Mouse (Mus musculus) frontal cortex, postnatal 25 days (tissue): Measurements from ENCODE around the gene Tinag.
"Not testable (repeated sequence)": the region's sequence is repeated elsewhere in the genome, so short reads cannot be mapped to it uniquely, and the experiment has no call there.

ENCODE experiments used
- DNase-seq, 2 experiments: peaks; one replicate each; pipeline ENCODE4 v3.0.0; 2022; ENCODE audit warnings: low spot score in 2 of 2

The Tinag gene

DNA sequence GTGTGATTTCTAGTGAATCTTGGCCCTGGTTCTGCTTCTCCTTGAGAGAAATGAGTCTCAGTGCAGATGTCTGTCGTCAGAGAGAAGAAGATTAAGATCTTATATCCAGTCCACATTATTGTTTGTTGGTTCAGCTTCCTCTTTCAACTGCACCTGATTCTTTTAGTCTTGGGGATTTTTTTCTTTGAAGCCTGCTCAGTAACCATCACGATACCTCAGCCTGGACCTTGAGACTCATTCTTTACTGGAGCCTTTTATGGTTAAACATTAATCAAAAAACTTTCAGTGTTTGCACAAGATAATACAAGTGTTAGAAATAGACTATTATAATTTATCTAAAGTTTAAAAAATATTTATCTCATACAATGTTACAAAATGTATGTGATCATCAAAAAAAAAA lies at the start of gene Tinag:
Gene Tinag (minus strand): TSS at position 210 of the 400 bp plus-strand sequence.
- DNase-seq, result no peak

DNA sequence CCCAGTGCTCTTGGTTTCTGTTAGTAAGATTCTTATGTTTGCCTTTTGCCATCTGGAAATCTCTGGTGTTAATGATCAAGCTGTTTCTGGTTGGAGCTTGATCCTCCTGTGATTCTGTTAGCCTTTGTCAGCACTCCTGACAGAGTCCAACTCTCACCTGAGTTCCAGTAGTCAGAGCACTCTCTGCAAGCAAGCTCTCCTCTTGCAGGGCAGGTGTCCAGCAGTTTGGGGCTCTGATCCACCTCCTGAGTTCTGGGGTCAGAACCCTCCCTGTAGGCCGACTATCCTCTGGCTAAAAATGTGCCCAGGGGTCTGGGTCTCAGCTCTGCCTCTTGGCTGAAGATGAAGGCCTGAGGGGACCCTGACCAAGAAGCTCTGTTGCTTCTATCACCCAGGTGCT lies 37.6 kb upstream of the Tinag start:
- DNase-seq, result not testable (repeated sequence)

GRCm38 (mm10) chr9:77071676-77072075 lies 26.1 kb upstream of the Tinag start:
- no peak for DNase-seq

DNA sequence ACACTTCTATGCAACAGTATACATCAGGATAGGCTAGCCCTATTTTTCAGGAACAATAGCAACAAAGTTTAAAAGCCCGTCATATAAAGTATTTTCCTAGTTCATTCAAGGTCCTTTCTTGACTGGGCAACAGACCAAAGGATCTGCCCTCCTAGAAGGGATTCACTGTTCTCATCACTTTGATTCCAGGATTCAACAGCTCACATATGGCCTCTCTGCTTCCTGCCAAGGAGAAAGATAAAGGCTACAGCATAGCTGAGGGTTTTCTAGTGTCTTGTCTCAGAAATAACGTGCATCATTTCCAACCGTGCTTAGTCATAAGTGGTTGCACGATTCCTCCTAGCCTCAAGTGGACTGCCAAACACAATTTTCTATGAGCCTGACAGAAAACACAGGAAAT lies 11.0 kb upstream of the Tinag start:
- no peak for DNase-seq

GRCm38 (mm10) chr9:77054426-77055193 lies 9.0 kb upstream of the Tinag start:
- no peak for DNase-seq

- DNase-seq, result no peak
Measured at GRCm38 (mm10) chr9:77051406-77051805, 5.8 kb upstream of the Tinag start.

- no peak for DNase-seq
Measured at GRCm38 (mm10) chr9:77049669-77050068, 4.1 kb upstream of the Tinag start.

GRCm38 (mm10) chr9:77046067-77046715 lies 597 bp upstream of the Tinag start:
- DNase-seq, result no peak

- DNase-seq, result no peak
Measured at GRCm38 (mm10) chr9:77035361-77035760, 10.2 kb downstream of the Tinag start.

DNA sequence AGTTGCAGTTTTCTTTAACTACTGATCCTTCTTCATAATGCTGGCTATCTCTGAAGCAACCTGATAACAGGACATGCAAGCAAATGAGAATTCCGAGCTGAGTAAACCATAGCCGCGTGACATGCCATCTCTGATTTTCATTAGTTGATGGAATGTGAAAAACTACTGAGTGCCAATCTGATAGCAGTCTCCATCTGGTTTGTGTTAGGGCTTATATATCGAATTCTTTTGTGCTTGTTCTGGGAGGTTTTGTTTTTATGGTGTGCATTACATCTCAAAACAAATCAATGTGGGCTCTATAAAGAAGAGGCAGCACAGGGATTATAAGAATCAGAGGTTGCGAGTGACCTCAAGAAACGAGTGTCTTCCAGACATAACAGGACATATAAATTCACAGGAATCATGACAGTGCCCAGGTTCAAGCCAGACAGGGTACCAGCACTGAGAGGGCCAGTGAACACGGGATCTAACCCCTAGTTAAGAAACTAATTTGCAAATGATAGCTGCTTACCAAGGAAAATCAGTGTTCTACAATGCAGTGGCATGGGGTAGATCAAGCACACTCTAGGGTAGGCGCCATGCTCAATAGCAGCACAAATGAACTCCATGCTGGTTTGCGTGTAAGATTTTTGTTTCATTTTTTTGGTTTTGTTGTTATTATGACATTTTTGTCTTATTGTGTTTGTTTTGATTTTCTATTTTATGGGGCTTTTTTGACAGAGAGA lies 13.0 kb downstream of the Tinag start:
- DNase-seq, result no peak

DNA sequence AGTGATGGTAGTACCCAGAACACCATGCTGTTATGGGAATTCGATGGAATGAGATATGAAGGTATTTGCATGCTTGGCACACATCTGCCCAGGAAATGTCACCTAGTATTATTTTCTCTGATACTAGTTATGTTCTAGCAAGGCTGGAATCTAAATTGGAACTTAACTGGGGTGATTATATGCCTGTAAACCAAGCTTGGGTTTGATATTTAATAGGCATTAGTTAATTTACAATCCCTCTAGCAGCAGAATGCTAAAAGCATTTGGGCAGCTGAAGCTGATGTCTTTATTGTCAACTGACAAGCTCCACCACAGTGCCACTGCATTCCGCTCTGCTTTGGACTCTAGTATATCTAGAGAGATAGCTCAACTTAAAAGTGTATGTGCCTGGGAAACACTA lies 20.3 kb downstream of the Tinag start:
- no peak for DNase-seq

GRCm38 (mm10) chr9:77018935-77019334 lies 26.7 kb downstream of the Tinag start:
- DNase-seq, result no peak

DNA sequence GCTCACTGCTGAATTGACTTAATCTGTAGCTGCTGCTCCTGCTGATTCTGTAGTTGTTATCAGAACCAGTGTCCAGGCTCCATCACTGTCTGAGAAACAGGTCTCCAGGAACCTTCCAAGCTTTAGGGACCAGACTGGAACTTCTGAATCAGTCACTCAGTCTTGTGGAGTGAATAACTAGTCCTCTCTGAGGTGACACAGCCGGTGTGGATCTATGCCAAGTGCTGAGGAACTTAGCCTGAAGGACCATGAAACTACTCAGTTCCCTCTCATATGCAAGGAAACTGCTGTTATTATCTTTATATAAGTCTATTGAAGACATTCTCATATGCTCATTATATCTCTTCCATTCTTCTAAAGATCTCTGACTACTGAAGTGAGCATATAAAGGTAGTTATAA lies 49.6 kb downstream of the Tinag start:
- DNase-seq, result no peak

GRCm38 (mm10) chr9:76989946-76990345 lies 55.6 kb downstream of the Tinag start:
- no peak for DNase-seq

DNA sequence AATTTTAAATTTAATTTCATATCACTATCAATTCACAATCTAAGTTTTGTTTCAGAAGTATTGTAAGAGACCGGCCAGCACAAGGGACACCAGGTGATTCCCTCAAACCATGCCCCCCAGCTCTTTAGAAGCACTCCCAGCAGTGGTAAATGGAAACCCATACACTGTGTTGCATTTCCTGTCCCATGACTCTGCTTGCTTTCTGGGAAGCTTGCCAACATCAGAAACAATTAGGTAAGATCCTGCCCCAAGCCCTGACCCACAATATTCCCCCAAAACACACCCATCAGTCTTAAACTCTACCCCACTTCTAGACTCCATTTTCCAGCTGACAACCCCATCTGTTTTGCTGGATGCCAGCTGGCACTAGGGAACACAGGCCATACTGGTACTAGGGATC lies 110.8 kb downstream of the Tinag start:
- DNase-seq, result no peak

DNA sequence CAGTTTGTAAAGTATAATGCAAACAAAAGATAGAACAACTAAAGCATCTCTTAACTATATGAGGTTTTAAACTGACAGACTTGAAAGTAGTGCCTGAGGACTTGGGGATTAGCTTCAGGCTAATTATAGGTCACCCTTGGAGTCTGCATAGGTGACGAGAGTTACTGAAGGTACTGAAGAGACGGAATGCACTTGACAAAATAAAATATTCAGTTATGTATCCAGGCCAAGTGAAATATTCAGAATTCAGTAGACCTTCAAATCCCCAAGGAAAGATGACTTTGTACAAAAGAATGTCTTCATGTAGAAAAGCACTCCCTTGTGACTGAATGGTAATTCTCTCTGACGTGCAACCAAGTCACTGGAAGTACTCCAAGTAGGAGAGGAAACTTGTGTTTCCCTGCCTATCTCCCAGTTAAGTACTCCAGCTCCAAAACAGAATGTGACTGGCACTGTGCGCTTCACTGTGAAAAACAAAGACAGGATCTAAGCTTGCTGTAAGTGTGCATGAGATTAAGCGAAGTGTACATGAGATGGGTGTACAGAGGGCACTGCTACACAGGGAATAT lies 130.4 kb downstream of the Tinag start:
- no peak for DNase-seq
